Mouse (Mus musculus): ENCODE results near the gene Rarb. TPM values are rescaled to one million over a fixed set of nuclear protein-coding genes. Genes with fewer than 3 reads are reported as not detected.

The Rarb gene
- total and polyA plus RNA-seq, 3 experiments, result 0.04 TPM; not detected in 2

- DNase-seq (ENCODE audit: extremely low read depth), result no peak
- dilution Hi-C loops (cut with MboI; ENCODE audit: extremely low pct_ligation_motif_present, extremely low pct_unique_long_range_greater_than_20kb, low sequenced_read_pairs), result no loop called here
- no peak for TF ChIP-seq MAZ (IDR thresholded peaks at IDR 0.05; ENCODE audit: low read depth, low read length)
- no peak for TF ChIP-seq HCFC1 (IDR thresholded peaks at IDR 0.05; ENCODE audit: low read depth, low read length)
- no peak for TF ChIP-seq SMC3 (IDR thresholded peaks at IDR 0.05; ENCODE audit: low read depth, low read length)
- TF ChIP-seq USF1 (IDR thresholded peaks at IDR 0.05; ENCODE audit: low read depth, low read length), result no peak
- no peak for TF ChIP-seq USF2 (conservative IDR thresholded peaks at IDR 0.05; ENCODE audit: low read depth, low read length)
- TF ChIP-seq RCOR1 (conservative IDR thresholded peaks at IDR 0.05; ENCODE audit: low read depth, low read length), result no peak
- TF ChIP-seq CTCF (conservative IDR thresholded peaks at IDR 0.05 in 1 of 2, IDR thresholded peaks at IDR 0.05 in 1 of 2; ENCODE audit: low read depth in 2 of 2, low read length in 2 of 2), result no peak
- TF ChIP-seq MAFK (IDR thresholded peaks at IDR 0.05; ENCODE audit: insufficient replicate concordance, low read length), result no peak
- in situ Hi-C loops (cut with MboI; ENCODE audit: low pct_ligation_motif_present, low pct_unique_long_range_greater_than_20kb, low sequenced_read_pairs), result no loop called here
- Histone ChIP-seq H3K9ac (ENCODE audit: insufficient read depth, low read depth) (no peak overlapping the region), H3K27me3 (replicated peaks) (no peaks in the 10 kb centered on the region), H3K27ac (ENCODE audit: insufficient read depth, low read depth) (no peak overlapping the region), H3K36me3 (replicated peaks in 1 of 2; ENCODE audit: control insufficient read depth in 1 of 2, insufficient read depth in 1 of 2, low read length in 1 of 2) (no peaks in the 10 kb centered on the region), H3K4me3 (replicated peaks in 1 of 3; ENCODE audit: low read depth in 2 of 3, low read length in 2 of 3, poor library complexity in 1 of 3) (no peak overlapping the region), H3K79me2 (replicated peaks; ENCODE audit: control insufficient read depth, extremely low read depth, insufficient read depth, poor library complexity, severe bottlenecking) (no peaks in the 10 kb centered on the region), H3K4me2 (ENCODE audit: insufficient read depth, low read depth, poor library complexity, severe bottlenecking) (no peak overlapping the region), H3K4me1 (ENCODE audit: control insufficient read depth in 1 of 2, insufficient read depth in 2 of 2) (no peaks in the 10 kb centered on the region), H3K9me3 (replicated peaks; ENCODE audit: low read length) (no peaks in the 10 kb centered on the region)
Measured at GRCm38 (mm10) chr14:16713773-16714172, 105.2 kb downstream of the Rarb start.

DNA sequence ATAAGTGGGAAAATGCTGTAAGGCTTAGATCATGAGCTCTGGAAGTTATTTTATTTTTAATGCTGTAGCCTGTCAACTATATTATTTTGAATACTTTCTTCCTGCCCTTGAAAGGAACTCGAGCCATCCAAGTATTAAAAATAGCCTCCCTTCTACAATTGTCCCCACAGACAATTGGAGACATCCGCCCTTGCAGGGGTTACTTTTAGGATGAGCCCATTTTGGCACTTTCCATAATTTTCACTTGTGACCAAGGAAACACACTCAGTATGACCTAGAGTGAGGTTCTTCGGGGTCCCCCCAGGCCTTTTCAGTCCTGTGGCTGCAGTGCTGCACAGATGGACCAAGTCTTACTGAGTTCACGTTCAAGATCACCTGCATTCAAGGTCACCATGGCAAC is 119.7 kb downstream of the Rarb start:
- dilution Hi-C loops (cut with MboI; ENCODE audit: extremely low pct_ligation_motif_present, extremely low pct_unique_long_range_greater_than_20kb, low sequenced_read_pairs) (no loop called here), in situ Hi-C loops (cut with MboI; ENCODE audit: low pct_ligation_motif_present, low pct_unique_long_range_greater_than_20kb, low sequenced_read_pairs) (no loop called here)
- no peak overlapping the region for H3K9ac ChIP-seq (ENCODE audit: insufficient read depth, low read depth)
- no peak overlapping the region for H3K27ac ChIP-seq (ENCODE audit: insufficient read depth, low read depth)
- H3K36me3 ChIP-seq (replicated peaks in 1 of 2; ENCODE audit: control insufficient read depth in 1 of 2, insufficient read depth in 1 of 2, low read length in 1 of 2), result no peaks in the 10 kb centered on the region
- H3K4me3 ChIP-seq (replicated peaks in 1 of 3; ENCODE audit: low read depth in 2 of 3, low read length in 2 of 3, poor library complexity in 1 of 3), result no peak overlapping the region
- DNase-seq (ENCODE audit: extremely low read depth), result no peak
- no peak overlapping the region for H3K4me2 ChIP-seq (ENCODE audit: insufficient read depth, low read depth, poor library complexity, severe bottlenecking)
- H3K79me2 ChIP-seq (replicated peaks; ENCODE audit: control insufficient read depth, extremely low read depth, insufficient read depth, poor library complexity, severe bottlenecking), result no peaks in the 10 kb centered on the region
- no peak for TF ChIP-seq EP300 (IDR thresholded peaks at IDR 0.05; ENCODE audit: low read length)
- TF ChIP-seq RAD21 (IDR thresholded peaks at IDR 0.05; ENCODE audit: low read depth, low read length), result no peak
- no peak for TF ChIP-seq CHD1 (IDR thresholded peaks at IDR 0.05; ENCODE audit: low read depth, low read length)
- TF ChIP-seq MAX (IDR thresholded peaks at IDR 0.05; ENCODE audit: low read length), result no peak
- no peak for TF ChIP-seq CHD2 (IDR thresholded peaks at IDR 0.05; ENCODE audit: low read length)
- no peak for TF ChIP-seq ZMIZ1 (IDR thresholded peaks at IDR 0.05; ENCODE audit: low read depth, low read length)
- no peak for TF ChIP-seq ETS1 (conservative IDR thresholded peaks at IDR 0.05; ENCODE audit: low read depth, low read length)
- no peak for TF ChIP-seq CTCF (conservative IDR thresholded peaks at IDR 0.05 in 1 of 2, IDR thresholded peaks at IDR 0.05 in 1 of 2; ENCODE audit: low read depth in 2 of 2, low read length in 2 of 2)
- H3K9me3 ChIP-seq (replicated peaks; ENCODE audit: low read length), result no peaks in the 10 kb centered on the region
- H3K27me3 ChIP-seq (replicated peaks), result no peaks in the 10 kb centered on the region
- H3K4me1 ChIP-seq (ENCODE audit: control insufficient read depth in 1 of 2, insufficient read depth in 2 of 2), result peaks cover 0 to 7% of the 10 kb centered on the region in 2 experiments; a peak in 1 of 4 replicates

Data from CH12.LX (cell line).